Comparison of ENCODE assay signal across 8 mouse cellular contexts in genomic region chr4:45083487-45083886, GRCm38 (mm10). TPM values are rescaled to one million over a fixed set of nuclear protein-coding genes. Genes with fewer than 3 reads are reported as not detected.
A peak's percentile ranks its signal among the peaks of the same experiment; 100 is the strongest.
DNase-seq lines count a peak whose midpoint lies in the region; ATAC-seq and TF ChIP-seq lines count a peak whose summit lies in the region.

No protein-coding gene starts in this region.

- no peaks in the 10 kb centered on the region for H3K36me3 ChIP-seq in hindbrain, embryonic 14.5 days (replicated peaks; ENCODE audit: control insufficient read depth, insufficient read depth)
- H3K36me3 ChIP-seq in midbrain, embryonic 10.5 days: peaks cover 11% of the 10 kb centered on the region

- H3K4me3 ChIP-seq in left cerebral cortex, adult 2 months: peak overlapping the region; percentile 99
- H3K4me3 ChIP-seq in brown adipose tissue, adult 24 weeks (ENCODE audit: insufficient read depth, low read depth, low read length): peak overlapping the region; percentile 61
- H3K4me3 ChIP-seq in hindbrain, embryonic 14.5 days (replicated peaks; ENCODE audit: low read length): peak overlapping the region; percentile 98
- H3K4me3 ChIP-seq in midbrain, embryonic 10.5 days: peak overlapping the region; percentile 79

- peak overlapping the region; percentile 75 for H3K4me2 ChIP-seq in hindbrain, embryonic 14.5 days (replicated peaks)

- intact Hi-C loops in left cerebral cortex, adult 2 months (cut with DNase I): no loop called here
- intact Hi-C loops in left cerebral cortex, postnatal 14 days (cut with DNase I): loop anchor here (5.0 kb wide), 1 partner anchor 36 kb away; no protein-coding TSS in a partner anchor

- ATAC-seq in hindbrain, embryonic 14.5 days (ENCODE audit: low FRiP score): no peak
- no peak for ATAC-seq in frontal cortex, adult (ENCODE audit: low TSS enrichment)
- ATAC-seq in activated CD4-positive, CD25-positive, alpha-beta regulatory T cell, adult 4 months: no peak

- no peaks in the 10 kb centered on the region for H3K4me1 ChIP-seq in brown adipose tissue, adult 24 weeks (ENCODE audit: control insufficient read depth, insufficient read depth, insufficient read length, low read length)
- peaks cover 11% of the 10 kb centered on the region for H3K4me1 ChIP-seq in hindbrain, embryonic 14.5 days (replicated peaks; ENCODE audit: control insufficient read depth, insufficient read depth, low read length)
- peaks cover 31% of the 10 kb centered on the region for H3K4me1 ChIP-seq in midbrain, embryonic 10.5 days

- H3K27ac ChIP-seq in left cerebral cortex, adult 2 months: peak overlapping the region; percentile 87
- no peak overlapping the region for H3K27ac ChIP-seq in brown adipose tissue, adult 24 weeks (replicated peaks; ENCODE audit: low read depth, low read length)
- peak overlapping the region; percentile 33; the same call in 1 of the 2 replicates for H3K27ac ChIP-seq in hindbrain, embryonic 14.5 days
- H3K27ac ChIP-seq in midbrain, embryonic 10.5 days (replicated peaks): no peak overlapping the region

- TF ChIP-seq CTCF in left cerebral cortex, adult 2 months (IDR thresholded peaks at IDR 0.05): no peak

- no peaks in the 10 kb centered on the region for H3K27me3 ChIP-seq in hindbrain, embryonic 14.5 days (ENCODE audit: control insufficient read depth, insufficient read depth, low read length)
- no peaks in the 10 kb centered on the region for H3K27me3 ChIP-seq in midbrain, embryonic 10.5 days (ENCODE audit: low read depth, poor library complexity, severe bottlenecking)

- H3K9me3 ChIP-seq in hindbrain, embryonic 14.5 days (ENCODE audit: control insufficient read depth, low read length): no peaks in the 10 kb centered on the region
- no peaks in the 10 kb centered on the region for H3K9me3 ChIP-seq in midbrain, embryonic 10.5 days (replicated peaks)

- 1% methylated on average over 8 of the region's 8 CpGs for WGBS in hindbrain, embryonic 14.5 days
- WGBS in midbrain, embryonic 10.5 days: 3% methylated on average over 8 of the region's 8 CpGs

- peak overlapping the region; percentile 97 for H3K9ac ChIP-seq in hindbrain, embryonic 14.5 days

- peak in 1 of 2 experiments; percentile 16 for DNase-seq in left cerebral cortex, adult 2 months (ENCODE audit: extremely low spot score in 1 of 2, low spot score in 2 of 2)
- no peak for DNase-seq in left cerebral cortex, postnatal 14 days (ENCODE audit: low spot score in 2 of 2)
- DNase-seq in hindbrain, embryonic 14.5 days (ENCODE audit: low spot score): peak; percentile 45
- no peak for DNase-seq in midbrain, embryonic 10.5 days (ENCODE audit: low spot score)
- no peak for DNase-seq in spleen, adult 18-20 months

RNA-seq across cellular contexts. Expression of gene Fbxo10, which starts 0.9 kb away (rescaled TPM):
- 10 to 100 TPM; 33.1 to 34.8 TPM for total RNA-seq in left cerebral cortex, adult 2 months (2021)
- 10 to 100 TPM; 35.5 to 38.4 TPM for total RNA-seq in left cerebral cortex, postnatal 14 days (2021)
- polyA plus RNA-seq in brown adipose tissue, adult 24 weeks (2012; ENCODE audit: insufficient read depth, insufficient read length, missing spikeins): 1.1 TPM in 2 replicates
- polyA plus RNA-seq in hindbrain, embryonic 14.5 days (2014; fragmentation: Nextera tagmentation; extraction: Ambion mirVana): 14.4 and 14.6 TPM in 2 replicates
- polyA plus RNA-seq in midbrain, embryonic 10.5 days (2016; fragmentation: Nextera tagmentation; extraction: Ambion mirVana): 14.3 and 15.3 TPM in 2 replicates
- under 1 TPM; 0.62 to 0.93 TPM for polyA plus RNA-seq in activated CD4-positive, CD25-positive, alpha-beta regulatory T cell, adult 4 months (2017; shearing (Covaris generic))

RNA-seq across cellular contexts. Expression of gene Tomm5, which starts 24.4 kb away (rescaled TPM):
- 10 to 100 TPM; 64.9 to 72.4 TPM for total RNA-seq in left cerebral cortex, adult 2 months (2021)
- total RNA-seq in left cerebral cortex, postnatal 14 days (2021): 10 to 100 TPM; 68.3 to 76.1 TPM
- polyA plus RNA-seq in brown adipose tissue, adult 24 weeks (2012; ENCODE audit: insufficient read depth, insufficient read length, missing spikeins): 316 and 377 TPM in 2 replicates
- 166 and 176 TPM in 2 replicates for polyA plus RNA-seq in hindbrain, embryonic 14.5 days (2014; fragmentation: Nextera tagmentation; extraction: Ambion mirVana)
- polyA plus RNA-seq in midbrain, embryonic 10.5 days (2016; fragmentation: Nextera tagmentation; extraction: Ambion mirVana): 196 and 220 TPM in 2 replicates
- 100 to 1,000 TPM; 150 TPM for polyA plus RNA-seq in activated CD4-positive, CD25-positive, alpha-beta regulatory T cell, adult 4 months (2017; shearing (Covaris generic))

Comparison
In these comparisons a context has a peak if more than half of its experiments do, and no peak if none do; other contexts are left out.
1. H3K27ac ChIP-seq: peak in left cerebral cortex, adult 2 months (single experiment) and hindbrain, embryonic 14.5 days (single experiment); none in brown adipose tissue, adult 24 weeks (single experiment) and midbrain, embryonic 10.5 days (single experiment).
2. Peak in every context shown above with its lines, with median percentiles within 50 percentile points of each other: H3K4me3 ChIP-seq.